Mouse (Mus musculus): ENCODE measurements around the gene Mrpl23.

- TF ChIP-seq CTCF (conservative IDR thresholded peaks at IDR 0.05; ENCODE audit: insufficient read depth, insufficient read length, low read depth, low read length) (no peak), POLR2A (IDR thresholded peaks at IDR 0.05; ENCODE audit: low read depth, low read length) (no peak)
Measured at GRCm38 (mm10) chr7:142516221-142516978, 16.1 kb upstream of the Mrpl23 start.

Measured in kidney, adult 2 months (tissue).